Mouse (Mus musculus) hindbrain, embryonic 12.5 days (tissue): Measurements from ENCODE around the gene Atrnl1. TPM values are rescaled to one million over a fixed set of nuclear protein-coding genes. Genes with fewer than 3 reads are reported as not detected.
A peak's percentile ranks its signal among the peaks of the same experiment; 100 is the strongest.

ENCODE experiments used
- ATAC-seq: fragments of 200-750 bp; cut with Nextera tagmentation; 2 replicates; pipeline ENCODE4 v1.8.0; 2017; ENCODE audit warnings: moderate TSS enrichment; ENCODE audit not compliant: low FRiP score
- H3K27ac ChIP-seq: fragments of 300-500 bp; sonication (generic); 2 replicates; pipeline ENCODE4 v1.5.1; 2016; ENCODE audit warnings: mild to moderate bottlenecking
- H3K27me3 ChIP-seq: fragments of 300-500 bp; sonication (generic); 2 replicates; pipeline ENCODE4 v1.6.1; 2016; ENCODE audit warnings: mild to moderate bottlenecking
- H3K36me3 ChIP-seq: fragments of 300-500 bp; sonication (generic); 2 replicates; pipeline ENCODE4 v1.6.1; 2016; ENCODE audit warnings: mild to moderate bottlenecking
- H3K4me1 ChIP-seq: fragments of 300-500 bp; sonication (generic); 2 replicates; pipeline ENCODE4 v1.6.1; 2016
- H3K4me2 ChIP-seq: fragments of 300-500 bp; sonication (generic); replicated peaks from 2 replicates; pipeline ENCODE4 v1.6.1; 2016; ENCODE audit warnings: mild to moderate bottlenecking
- H3K4me3 ChIP-seq: fragments of 300-500 bp; sonication (generic); 2 replicates; pipeline ENCODE4 v1.5.1; 2016; ENCODE audit warnings: mild to moderate bottlenecking
- H3K9ac ChIP-seq: fragments of 300-500 bp; sonication (generic); 2 replicates; pipeline ENCODE4 v1.6.1; 2016; ENCODE audit warnings: mild to moderate bottlenecking, moderate library complexity
- H3K9me3 ChIP-seq: fragments of 300-500 bp; sonication (generic); replicated peaks from 2 replicates; pipeline ENCODE4 v1.6.1; 2016; ENCODE audit warnings: mild to moderate bottlenecking
- WGBS: fragments of 180-500 bp; shearing (Covaris S2); methylation state at CpG from one replicate; pipeline ENCODE4 v1.1.7; 2016; 5-methylcytosine and 5-hydroxymethylcytosine counted together
- polyA plus RNA-seq: library from polyadenylated mRNA; unstranded; fragments of >200 nt; fragmentation: Nextera tagmentation; extraction: Ambion mirVana; gene quantifications from 2 replicates; pipeline ENCODE4 v1.2.1, GENCODE M21; 2016

Atrnl1 gene
- polyA plus RNA-seq, 1 experiment from 2014 or later = 12.4 TPM

- no peak overlapping the region for H3K9ac ChIP-seq
- H3K36me3 ChIP-seq = no peaks in the 10 kb centered on the region
- H3K9me3 ChIP-seq = no peaks in the 10 kb centered on the region
- no peak overlapping the region for H3K4me3 ChIP-seq
- no peak overlapping the region for H3K27ac ChIP-seq
- H3K4me1 ChIP-seq = peaks cover 15% of the 10 kb centered on the region
- WGBS = 93% methylated on average over 4 of the region's 4 CpGs
- no peak overlapping the region for H3K4me2 ChIP-seq
- H3K27me3 ChIP-seq = no peaks in the 10 kb centered on the region
- no peak for ATAC-seq
These were observed 334.9 kb downstream of the Atrnl1 start for GRCm38 (mm10) chr19:57945626-57946250.

GRCm38 (mm10) chr19:57948489-57948888, 337.7 kb downstream of the Atrnl1 start:
- ATAC-seq = no peak

GRCm38 (mm10) chr19:57949260-57949917, 338.6 kb downstream of the Atrnl1 start:
- no peaks in the 10 kb centered on the region for H3K27me3 ChIP-seq
- H3K9me3 ChIP-seq = no peaks in the 10 kb centered on the region
- H3K4me1 ChIP-seq = 0 out of 2 replicates have a peak, but pooled peaks cover 4% of the 10 kb centered on the region
- H3K9ac ChIP-seq = no peak overlapping the region
- no peak overlapping the region for H3K4me2 ChIP-seq
- WGBS = 71% methylated on average over 13 of the region's 13 CpGs
- H3K36me3 ChIP-seq = no peaks in the 10 kb centered on the region
- ATAC-seq = no peak
- peak overlapping the region; percentile 41; the same call in 1 of the 2 replicates for H3K27ac ChIP-seq
- H3K4me3 ChIP-seq = no peak overlapping the region

More at GRCm38 (mm10) chr19:57948489-57948888, 337.7 kb downstream of the Atrnl1 start:
- Histone ChIP-seq H3K9ac (no peak overlapping the region), H3K27ac (no peak overlapping the region), H3K27me3 (no peaks in the 10 kb centered on the region), H3K4me2 (no peak overlapping the region), H3K4me3 (no peak overlapping the region), H3K4me1 (0 out of 2 replicates have a peak, but pooled peaks cover 4% of the 10 kb centered on the region), H3K9me3 (no peaks in the 10 kb centered on the region), H3K36me3 (no peaks in the 10 kb centered on the region)
- 90% methylated on average over 2 of the region's 2 CpGs for WGBS

- no peak for ATAC-seq
- WGBS = 92% methylated on average over 3 of the region's 3 CpGs
- no peak overlapping the region for H3K27ac ChIP-seq
These were observed 343.3 kb downstream of the Atrnl1 start for GRCm38 (mm10) chr19:57954131-57954530.

GRCm38 (mm10) chr19:57956459-57956858, 345.6 kb downstream of the Atrnl1 start:
- Histone ChIP-seq H3K27ac (no peak overlapping the region), H3K4me1 (peaks cover 3% of the 10 kb centered on the region; the same call in 1 of the 2 replicates), H3K4me3 (no peak overlapping the region), H3K36me3 (no peaks in the 10 kb centered on the region), H3K9ac (no peak overlapping the region), H3K9me3 (no peaks in the 10 kb centered on the region), H3K27me3 (no peaks in the 10 kb centered on the region), H3K4me2 (no peak overlapping the region)
- WGBS = 86% methylated on average over 3 of the region's 3 CpGs
- ATAC-seq = no peak

More at GRCm38 (mm10) chr19:57954131-57954530, 343.3 kb downstream of the Atrnl1 start:
- Histone ChIP-seq H3K9me3 (no peaks in the 10 kb centered on the region), H3K4me1 (0 out of 2 replicates have a peak, but pooled peaks cover 4% of the 10 kb centered on the region), H3K27me3 (no peaks in the 10 kb centered on the region), H3K9ac (no peak overlapping the region), H3K4me3 (no peak overlapping the region), H3K4me2 (no peak overlapping the region), H3K36me3 (no peaks in the 10 kb centered on the region)

- H3K27ac ChIP-seq = no peak overlapping the region
- H3K9me3 ChIP-seq = no peaks in the 10 kb centered on the region
- no peak overlapping the region for H3K4me3 ChIP-seq
- H3K36me3 ChIP-seq = no peaks in the 10 kb centered on the region
- no peak overlapping the region for H3K4me2 ChIP-seq
- no peak for ATAC-seq
- WGBS = 96% methylated on average over 3 of the region's 3 CpGs
- H3K27me3 ChIP-seq = no peaks in the 10 kb centered on the region
- H3K9ac ChIP-seq = no peak overlapping the region
- H3K4me1 ChIP-seq = peaks cover 3% of the 10 kb centered on the region; the same call in 1 of the 2 replicates
These were observed 346.5 kb downstream of the Atrnl1 start for GRCm38 (mm10) chr19:57957363-57957762.

- no peaks in the 10 kb centered on the region for H3K9me3 ChIP-seq
- H3K27ac ChIP-seq = no peak overlapping the region
- no peak overlapping the region for H3K4me3 ChIP-seq
- H3K4me1 ChIP-seq = peaks cover 3% of the 10 kb centered on the region; the same call in 1 of the 2 replicates
- no peak overlapping the region for H3K4me2 ChIP-seq
- no peak for ATAC-seq
- H3K9ac ChIP-seq = no peak overlapping the region
- H3K36me3 ChIP-seq = no peaks in the 10 kb centered on the region
- H3K27me3 ChIP-seq = no peaks in the 10 kb centered on the region
These were observed 347.3 kb downstream of the Atrnl1 start for GRCm38 (mm10) chr19:57958154-57958553.

GRCm38 (mm10) chr19:57958726-57959125, 347.9 kb downstream of the Atrnl1 start:
- H3K27me3 ChIP-seq = no peaks in the 10 kb centered on the region
- no peak for ATAC-seq
- H3K27ac ChIP-seq = no peak overlapping the region
- H3K4me1 ChIP-seq = peaks cover 3% of the 10 kb centered on the region; the same call in 1 of the 2 replicates
- H3K4me3 ChIP-seq = no peak overlapping the region
- 89% methylated on average over 5 of the region's 5 CpGs for WGBS
- no peak overlapping the region for H3K9ac ChIP-seq
- H3K9me3 ChIP-seq = no peaks in the 10 kb centered on the region
- H3K4me2 ChIP-seq = no peak overlapping the region
- H3K36me3 ChIP-seq = no peaks in the 10 kb centered on the region

- Histone ChIP-seq H3K27me3 (no peaks in the 10 kb centered on the region), H3K4me3 (no peak overlapping the region), H3K9ac (no peak overlapping the region), H3K4me2 (no peak overlapping the region), H3K27ac (no peak overlapping the region), H3K9me3 (no peaks in the 10 kb centered on the region), H3K36me3 (no peaks in the 10 kb centered on the region), H3K4me1 (peaks cover 3% of the 10 kb centered on the region; the same call in 1 of the 2 replicates)
- ATAC-seq = no peak
- WGBS = 27% methylated on average over 3 of the region's 3 CpGs
These were observed 350.5 kb downstream of the Atrnl1 start for GRCm38 (mm10) chr19:57961321-57961720.

- no peak overlapping the region for H3K4me2 ChIP-seq
These were observed 351.2 kb downstream of the Atrnl1 start for GRCm38 (mm10) chr19:57961738-57962640.

GRCm38 (mm10) chr19:57963874-57964273, 353.0 kb downstream of the Atrnl1 start:
- 92% methylated on average over 6 of the region's 6 CpGs for WGBS
- H3K4me2 ChIP-seq = no peak overlapping the region
- H3K4me3 ChIP-seq = no peak overlapping the region
- ATAC-seq = no peak
- H3K9me3 ChIP-seq = no peaks in the 10 kb centered on the region
- no peak overlapping the region for H3K27ac ChIP-seq
- H3K9ac ChIP-seq = no peak overlapping the region
- H3K36me3 ChIP-seq = no peaks in the 10 kb centered on the region
- no peaks in the 10 kb centered on the region for H3K27me3 ChIP-seq
- peaks cover 3% of the 10 kb centered on the region; the same call in 1 of the 2 replicates for H3K4me1 ChIP-seq

More at GRCm38 (mm10) chr19:57961738-57962640, 351.2 kb downstream of the Atrnl1 start:
- Histone ChIP-seq H3K4me3 (no peak overlapping the region), H3K9ac (no peak overlapping the region), H3K27me3 (no peaks in the 10 kb centered on the region), H3K9me3 (no peaks in the 10 kb centered on the region), H3K4me1 (peaks cover 3% of the 10 kb centered on the region; the same call in 1 of the 2 replicates), H3K27ac (no peak overlapping the region), H3K36me3 (no peaks in the 10 kb centered on the region)
- no peak for ATAC-seq
- WGBS = 65% methylated on average over 16 of the region's 16 CpGs

GRCm38 (mm10) chr19:57969766-57970165, 358.9 kb downstream of the Atrnl1 start:
- H3K9me3 ChIP-seq = no peaks in the 10 kb centered on the region
- H3K27ac ChIP-seq = no peak overlapping the region
- no peak overlapping the region for H3K4me3 ChIP-seq
- H3K36me3 ChIP-seq = no peaks in the 10 kb centered on the region
- no peak for ATAC-seq
- no peaks in the 10 kb centered on the region for H3K27me3 ChIP-seq
- WGBS = 93% methylated on average over 7 of the region's 7 CpGs
- H3K4me2 ChIP-seq = no peak overlapping the region
- H3K4me1 ChIP-seq = no peaks in the 10 kb centered on the region
- H3K9ac ChIP-seq = no peak overlapping the region
